Mouse (Mus musculus) fibroblast of lung, adult 2 months (primary cell): ENCODE data around the gene Gm17617.

Source experiments
- DNase-seq: peaks from one replicate; pipeline ENCODE4 v3.0.0-alpha.2; 2011; ENCODE audit warnings: low read depth

Gene Gm17617

DNA sequence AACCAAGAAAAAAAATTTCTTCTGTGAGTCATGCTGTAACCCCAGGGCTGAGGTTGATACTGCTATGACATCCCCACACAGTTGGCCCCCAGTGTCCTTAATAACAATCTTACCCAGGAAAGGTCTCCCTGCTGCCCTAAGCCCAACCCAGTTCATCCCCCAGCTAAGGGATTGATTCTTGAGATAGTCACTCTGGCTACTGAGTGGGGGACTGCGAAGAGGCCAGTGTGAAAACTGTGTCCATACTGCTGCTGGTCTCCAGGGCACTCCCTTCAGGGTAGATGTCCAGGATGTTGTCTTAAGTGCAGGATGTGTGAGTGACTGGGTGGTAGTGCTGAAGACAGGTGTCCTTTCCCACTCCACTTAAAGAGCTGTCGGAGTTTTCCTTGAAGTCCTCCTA, at the start of gene Gm17617:
Gene Gm17617, minus strand, starts transcription at position 101 of the 400 bp plus-strand sequence.
- no peak for DNase-seq

DNA sequence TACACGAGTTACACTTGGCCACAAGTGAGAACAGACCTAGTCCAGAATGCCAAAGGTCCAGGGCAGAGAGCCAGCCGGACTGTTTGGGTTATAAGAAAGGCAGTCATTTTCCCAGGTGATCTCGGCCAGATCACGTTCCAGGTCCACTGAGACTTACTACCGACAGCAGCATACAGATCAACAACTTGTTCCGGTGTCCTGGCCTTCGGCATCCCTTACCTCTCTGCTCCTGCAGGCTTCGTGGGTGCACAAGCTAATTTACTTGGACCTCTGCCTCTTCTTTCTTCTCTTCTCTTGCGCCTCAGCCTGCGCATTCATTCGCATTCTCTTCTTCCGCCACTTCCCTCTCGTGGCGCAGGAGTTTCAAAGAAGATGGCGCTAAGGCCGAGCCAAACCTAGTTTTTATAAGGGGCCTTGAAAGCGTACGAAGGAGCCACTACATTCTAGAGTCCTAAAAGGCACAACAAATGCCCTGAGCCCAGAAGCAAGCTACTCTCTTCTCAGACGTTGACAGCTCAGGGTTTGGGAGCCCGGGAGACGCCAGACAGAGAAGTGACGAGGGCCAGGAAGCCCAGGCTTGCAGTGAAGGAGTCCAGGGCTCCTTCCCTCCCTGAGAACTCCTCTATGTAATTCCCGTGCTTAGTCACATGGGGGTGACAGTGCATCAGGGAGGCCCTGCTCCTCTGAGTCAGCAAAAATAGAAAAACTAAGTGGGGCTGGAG, 49.0 kb upstream of the Gm17617 start:
- peak; percentile 74 for DNase-seq

DNA sequence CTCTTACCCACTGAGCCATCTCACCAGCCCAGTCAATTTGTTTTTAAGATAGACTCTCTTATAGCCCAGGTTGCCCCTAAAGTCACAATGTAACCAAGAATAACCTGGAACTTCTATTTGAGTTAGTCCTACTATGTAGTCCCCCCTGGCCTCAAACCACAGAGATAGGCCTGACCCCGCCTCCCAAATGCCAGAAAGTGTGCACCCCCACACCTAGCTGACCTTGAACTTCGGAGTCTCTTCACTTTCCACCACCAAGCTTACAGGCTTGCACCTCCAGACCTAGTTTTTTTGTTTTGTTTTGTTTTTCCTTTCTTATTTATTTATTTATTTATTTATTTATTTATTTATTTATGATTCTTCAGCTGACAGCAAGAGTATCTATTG, 48.4 kb upstream of the Gm17617 start:
- no peak for DNase-seq

DNA sequence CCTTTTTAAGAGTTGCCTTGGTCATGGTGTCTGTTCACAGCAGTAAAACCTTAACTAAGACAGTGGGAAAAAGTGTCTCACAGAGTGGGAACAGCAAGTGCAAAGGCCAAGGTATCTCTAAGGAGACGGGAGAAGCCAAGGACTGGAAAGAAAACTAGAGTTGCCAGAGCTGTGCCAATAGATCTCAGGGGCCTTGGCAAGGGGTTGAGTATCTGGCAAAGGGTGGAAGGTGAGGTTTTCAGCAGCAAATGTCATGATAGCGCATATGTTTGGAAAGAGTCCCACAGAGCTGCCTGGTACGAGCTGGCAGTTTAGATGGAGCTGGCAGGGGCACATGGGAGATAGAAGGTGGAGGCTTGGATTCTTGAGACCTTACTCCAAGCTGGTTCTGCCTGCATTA, 46.2 kb upstream of the Gm17617 start:
- DNase-seq, result no peak

DNA sequence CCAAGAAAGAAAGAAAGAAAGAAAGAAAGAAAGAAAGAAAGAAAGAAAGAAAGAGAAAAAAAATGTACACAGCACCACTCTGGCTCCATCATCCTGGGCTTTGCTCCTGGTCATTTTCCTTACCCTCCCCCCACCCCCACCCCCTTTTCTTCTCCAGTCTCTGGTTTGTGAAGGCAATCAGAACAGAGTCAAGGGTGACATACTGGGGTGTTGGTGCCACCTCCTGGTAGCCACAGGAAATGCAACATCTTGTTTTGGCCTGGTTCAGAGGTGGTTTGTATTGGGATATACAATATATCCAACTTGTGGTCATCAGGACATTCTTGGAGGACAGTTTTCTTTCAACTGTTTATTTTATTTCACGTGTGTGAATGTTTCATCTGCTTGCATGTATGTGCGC, 45.2 kb upstream of the Gm17617 start:
- DNase-seq, result peak; percentile 49

DNA sequence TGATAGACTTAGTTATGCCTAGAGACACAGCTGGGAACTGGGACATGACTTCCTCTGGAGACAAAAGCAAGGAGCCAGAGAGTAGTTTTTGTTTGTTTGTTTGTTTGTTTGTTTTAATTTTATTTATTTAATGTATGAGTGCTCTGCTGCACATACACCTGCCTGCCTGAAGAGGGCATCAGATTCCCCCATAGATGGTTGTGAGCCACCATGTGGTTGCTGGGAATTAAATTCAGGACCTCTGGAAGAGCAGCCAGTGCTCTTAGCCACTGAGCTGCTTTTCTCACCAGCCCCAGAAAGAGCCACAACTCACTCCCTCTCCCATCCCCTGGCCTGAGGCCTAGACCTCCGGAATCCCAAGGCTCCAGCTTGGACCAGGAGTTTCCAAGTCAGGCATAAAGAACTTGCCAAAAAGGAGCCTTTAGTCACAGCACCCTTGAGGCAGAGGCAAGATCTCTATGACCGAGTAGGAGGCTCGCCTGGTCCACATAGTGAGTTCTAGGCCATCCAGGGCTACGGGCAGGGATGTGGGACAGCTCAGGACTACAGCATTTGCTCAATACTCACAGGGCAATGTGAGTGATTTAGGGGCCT, 44.7 kb upstream of the Gm17617 start:
- DNase-seq, result no peak

DNA sequence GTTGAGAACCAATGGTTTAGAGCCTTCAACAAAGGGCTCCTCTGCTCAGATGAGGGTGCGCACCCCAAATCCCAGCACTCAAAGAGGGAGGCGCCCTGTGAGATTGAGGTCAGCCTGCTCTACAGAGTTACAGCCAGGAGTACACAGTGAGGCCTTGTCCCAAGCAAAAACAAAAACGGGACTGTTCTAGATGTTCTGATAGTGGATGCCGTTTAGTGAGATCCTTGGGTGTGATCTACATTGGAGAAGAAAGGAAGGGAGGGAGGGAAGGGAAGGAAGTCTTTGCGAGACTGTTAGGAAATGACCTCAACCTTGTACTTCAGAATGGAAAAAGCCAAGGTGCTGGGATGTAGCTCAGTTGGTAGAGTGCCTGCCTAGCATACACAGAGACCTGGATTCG, 42.9 kb upstream of the Gm17617 start:
- DNase-seq, result no peak

DNA sequence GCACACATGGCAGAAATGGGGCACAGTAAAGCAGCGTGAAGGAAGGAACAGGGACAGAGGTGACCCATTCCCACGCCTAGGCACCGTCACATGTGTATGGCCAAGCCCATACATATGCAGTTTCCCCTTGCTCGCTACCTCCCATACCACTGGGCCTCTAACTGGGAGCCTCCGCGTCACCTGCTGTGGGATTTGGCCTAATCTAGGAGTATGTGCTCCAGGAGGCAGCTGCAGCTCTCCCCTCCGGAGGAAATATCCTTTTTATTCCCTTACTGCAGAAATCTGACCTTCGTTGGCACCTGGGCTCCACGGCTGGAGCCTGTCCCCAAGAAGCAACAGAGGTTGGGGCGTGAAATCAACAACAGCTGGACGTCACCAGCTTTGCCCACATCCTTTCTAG, 41.0 kb upstream of the Gm17617 start:
- no peak for DNase-seq

DNA sequence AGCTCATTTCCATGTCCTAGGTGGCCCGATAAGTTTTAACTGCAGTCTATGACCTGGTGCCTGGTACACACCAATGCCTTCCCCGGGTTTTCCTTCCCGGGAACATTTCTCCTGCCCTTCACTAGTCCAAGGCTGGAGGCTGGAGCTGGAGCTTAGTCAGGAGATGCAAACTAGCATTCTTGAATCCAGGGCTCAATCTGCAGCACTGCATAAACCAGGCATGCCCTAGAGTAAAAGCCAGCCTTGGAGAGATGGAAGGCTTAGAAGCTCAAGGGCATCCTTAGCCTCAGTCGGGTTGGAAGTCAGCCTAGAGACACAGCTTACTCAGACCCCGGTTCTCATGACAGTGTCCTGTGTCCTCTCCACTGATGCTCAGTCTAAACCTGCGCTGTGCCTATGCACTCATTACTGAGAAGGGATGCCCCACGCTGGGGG, 39.0 kb upstream of the Gm17617 start:
- DNase-seq, result no peak

DNA sequence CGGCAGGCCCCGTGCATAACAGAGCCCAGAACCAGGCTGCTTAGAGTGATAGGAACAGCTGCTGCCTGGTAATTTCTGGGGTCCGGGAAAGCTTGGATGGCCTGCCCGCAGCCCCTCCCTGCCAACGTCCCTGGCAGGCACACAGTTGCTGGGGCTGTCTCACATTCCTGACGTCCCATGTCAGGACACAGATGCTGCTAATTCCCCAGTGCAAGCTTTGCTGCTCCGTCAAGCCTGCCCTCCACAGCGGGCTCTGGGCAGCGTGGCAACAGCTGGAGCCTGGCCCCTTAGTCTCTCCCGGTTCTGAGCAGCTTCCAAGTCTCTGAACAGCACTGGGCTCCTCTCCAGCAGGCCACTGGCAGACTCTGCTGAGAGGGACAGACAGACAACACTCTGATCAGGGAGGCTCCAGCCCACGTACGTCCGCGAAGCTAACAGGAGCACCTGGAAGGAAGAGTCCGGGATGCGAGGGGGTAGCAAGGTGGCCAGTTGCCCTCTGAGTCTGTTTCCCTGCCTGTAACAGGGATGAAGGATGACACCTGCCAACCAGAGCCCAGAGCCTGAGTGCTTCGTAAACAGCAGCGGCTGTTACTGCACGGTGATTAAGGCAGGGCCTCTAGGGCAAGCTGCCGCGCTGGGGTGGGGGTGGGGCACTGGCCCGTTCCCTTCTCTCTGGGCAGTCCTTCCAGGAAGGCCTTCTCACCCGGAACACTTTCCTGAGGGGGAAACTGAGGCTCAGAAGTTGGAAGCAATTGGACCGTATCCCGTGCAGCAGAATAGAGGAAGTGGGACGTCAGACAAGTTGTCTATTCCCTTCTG, 38.4 kb upstream of the Gm17617 start:
- peak; percentile 43 for DNase-seq

DNA sequence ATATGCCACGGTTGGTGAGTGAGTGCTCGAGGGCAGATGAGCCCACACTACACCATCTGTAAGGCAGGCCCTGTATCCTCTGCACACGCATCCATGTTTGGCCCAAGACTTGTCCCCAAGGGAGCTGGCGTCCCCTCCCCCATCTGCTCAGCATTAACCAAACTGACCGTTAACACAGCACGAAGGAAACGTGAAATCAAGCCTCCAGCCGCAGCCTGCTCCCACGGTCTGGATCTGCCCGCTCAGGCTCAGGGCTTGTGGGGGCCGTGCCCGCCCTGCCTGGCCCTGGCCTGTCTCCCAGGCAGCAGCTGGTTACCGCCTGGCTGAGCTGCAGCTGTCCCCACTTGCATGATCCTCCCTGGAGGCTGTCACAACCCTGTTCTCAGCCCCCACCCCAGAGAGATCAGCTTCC, 35.6 kb upstream of the Gm17617 start:
- peak; percentile 38 for DNase-seq

DNA sequence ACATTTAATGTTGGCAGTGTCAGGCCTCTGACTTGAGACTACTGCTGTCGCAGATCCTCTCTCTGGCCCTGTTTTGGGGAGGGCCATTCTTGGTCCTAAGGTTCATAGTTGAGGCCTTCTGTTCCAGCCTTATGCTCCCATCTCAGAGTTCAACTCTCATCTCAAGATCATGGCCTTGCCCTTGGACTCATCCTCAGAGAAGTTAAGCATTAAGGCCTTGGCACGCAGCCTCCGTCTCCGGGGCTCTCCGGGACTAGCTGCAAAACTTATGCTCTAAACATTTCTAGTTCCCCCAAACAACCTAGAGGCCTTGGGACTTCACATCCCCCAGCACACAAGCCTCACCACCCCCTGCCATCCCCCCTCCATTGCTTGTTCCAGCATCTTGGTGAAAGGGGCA, 34.9 kb upstream of the Gm17617 start:
- DNase-seq, result no peak

DNA sequence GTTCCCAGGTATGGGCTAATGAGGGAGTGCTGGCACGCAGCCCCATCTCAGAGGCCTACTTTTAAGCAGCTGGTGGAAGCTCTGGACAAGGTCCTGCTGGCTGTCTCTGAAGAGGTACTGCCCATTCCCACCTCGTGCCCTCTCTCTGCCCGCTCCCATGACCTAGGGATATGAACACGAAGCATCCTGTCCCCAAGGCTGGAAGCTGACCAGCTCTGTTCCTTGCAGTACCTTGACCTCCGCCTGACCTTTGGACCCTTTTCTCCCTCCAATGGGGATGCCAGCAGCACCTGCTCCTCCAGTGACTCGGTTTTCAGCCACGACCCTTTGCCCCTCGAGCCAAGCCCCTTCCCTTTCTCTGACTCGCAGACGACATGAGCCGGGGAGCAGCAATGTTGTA, 34.5 kb upstream of the Gm17617 start:
- DNase-seq, result no peak

DNA sequence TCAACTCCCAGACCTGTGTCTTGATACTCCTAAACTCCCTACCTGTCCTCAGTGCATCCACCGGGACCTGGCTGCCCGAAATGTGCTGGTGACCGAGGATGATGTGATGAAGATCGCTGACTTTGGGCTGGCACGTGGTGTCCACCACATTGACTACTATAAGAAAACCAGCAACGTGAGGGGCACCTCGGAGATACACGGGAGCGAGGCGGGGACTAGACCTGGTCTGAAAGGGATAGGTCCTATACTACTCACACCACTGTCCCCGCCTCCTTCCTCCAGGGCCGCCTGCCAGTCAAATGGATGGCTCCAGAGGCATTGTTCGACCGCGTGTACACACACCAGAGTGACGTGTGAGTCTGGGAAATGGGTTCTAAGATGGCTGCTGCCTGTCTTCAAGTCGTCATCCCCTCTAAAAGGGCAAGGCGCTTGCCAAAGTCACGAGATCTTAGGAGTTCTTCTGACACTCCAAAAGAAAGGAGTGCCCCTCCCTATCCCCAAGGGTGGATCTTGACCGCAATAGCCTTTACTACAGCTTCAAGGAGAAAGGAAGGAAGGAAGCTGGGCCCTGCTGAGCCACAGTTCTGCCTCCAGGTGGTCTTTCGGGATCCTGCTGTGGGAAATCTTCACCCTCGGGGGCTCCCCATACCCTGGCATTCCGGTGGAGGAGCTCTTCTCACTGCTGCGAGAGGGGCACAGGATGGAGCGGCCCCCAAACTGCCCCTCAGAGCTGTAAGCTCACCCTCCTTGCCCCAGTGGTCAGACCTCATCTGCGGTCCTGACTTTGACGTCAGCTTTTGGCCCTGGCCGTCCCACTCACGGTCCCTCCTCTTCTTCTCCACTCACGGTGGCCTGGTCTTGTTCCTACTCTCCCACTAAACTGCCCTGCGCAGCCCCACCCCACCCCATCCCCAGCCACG, 33.7 kb upstream of the Gm17617 start:
- no peak for DNase-seq

DNA sequence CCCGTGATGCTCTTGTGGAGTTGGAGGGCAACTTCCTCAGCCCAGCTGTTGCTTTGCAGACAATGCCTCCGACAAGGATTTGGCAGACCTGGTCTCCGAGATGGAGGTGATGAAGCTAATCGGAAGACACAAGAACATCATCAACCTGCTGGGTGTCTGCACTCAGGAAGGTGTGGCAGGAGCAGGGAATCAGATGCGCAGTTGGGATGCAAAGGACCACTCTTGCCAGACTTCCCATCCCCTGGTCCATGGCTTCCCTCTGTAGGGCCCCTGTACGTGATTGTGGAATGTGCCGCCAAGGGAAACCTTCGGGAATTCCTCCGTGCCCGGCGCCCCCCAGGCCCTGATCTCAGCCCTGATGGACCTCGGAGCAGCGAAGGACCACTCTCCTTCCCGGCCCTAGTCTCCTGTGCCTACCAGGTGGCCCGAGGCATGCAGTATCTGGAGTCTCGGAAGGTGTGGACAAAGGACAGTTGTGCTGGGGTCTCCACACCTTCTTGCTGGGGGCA, 32.5 kb upstream of the Gm17617 start:
- DNase-seq, result no peak

DNA sequence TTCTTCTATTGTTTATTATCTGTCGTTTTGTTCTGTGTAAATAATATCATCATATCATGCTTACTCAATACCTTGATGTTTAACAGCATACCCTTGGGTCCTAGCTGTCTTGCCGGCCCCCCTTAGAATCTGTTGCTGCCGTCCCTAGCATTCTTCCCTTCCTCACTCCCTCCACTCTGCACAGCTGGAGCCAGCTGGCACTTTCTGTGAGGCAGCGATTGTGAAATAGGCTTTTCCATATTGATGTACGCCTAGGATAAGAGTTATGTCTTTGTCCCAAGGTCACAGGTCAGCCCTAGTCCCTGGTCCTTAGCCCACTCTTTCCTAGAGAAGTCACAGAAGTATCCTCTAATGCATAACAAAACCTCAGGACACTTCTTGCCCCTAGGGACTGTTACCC, 30.2 kb upstream of the Gm17617 start:
- no peak for DNase-seq

DNA sequence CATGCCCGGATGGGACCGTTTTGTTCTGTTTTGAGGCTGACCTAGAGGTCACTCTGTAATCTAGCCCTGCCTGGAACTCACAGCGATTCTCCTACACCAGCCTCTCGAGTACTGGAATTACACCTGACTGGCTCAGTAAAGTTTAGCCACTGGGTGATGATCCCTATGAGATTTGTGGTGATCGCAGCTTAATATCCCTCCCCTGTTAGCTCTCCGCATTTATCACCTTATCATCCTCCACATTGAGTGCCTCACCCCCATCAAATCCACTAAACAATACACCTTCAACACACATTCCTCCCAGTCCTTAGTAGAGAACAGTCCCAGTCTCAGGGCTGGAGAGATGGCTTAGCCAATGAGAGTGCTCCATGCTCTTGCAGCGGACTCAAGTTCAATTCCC, 29.0 kb upstream of the Gm17617 start:
- DNase-seq, result no peak

DNA sequence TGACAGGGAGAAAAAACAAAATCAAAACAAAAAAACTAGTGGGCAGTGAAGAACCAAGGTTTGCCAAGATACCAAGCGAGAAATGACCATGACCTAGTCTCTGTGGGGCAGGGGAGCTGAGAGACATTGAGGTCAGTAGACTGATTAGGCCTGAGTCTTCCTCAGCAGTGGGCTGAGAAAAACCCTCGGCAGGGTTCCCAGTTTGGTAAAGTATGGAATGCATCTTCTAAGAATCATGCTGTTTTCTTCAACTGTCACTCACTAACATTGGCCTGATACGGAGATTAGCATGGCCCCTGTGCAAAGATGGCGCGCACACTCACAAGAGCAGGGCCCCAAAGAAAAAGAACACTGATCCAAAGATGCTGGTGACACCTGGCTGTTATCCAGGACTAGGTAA, 20.6 kb upstream of the Gm17617 start:
- no peak for DNase-seq

DNA sequence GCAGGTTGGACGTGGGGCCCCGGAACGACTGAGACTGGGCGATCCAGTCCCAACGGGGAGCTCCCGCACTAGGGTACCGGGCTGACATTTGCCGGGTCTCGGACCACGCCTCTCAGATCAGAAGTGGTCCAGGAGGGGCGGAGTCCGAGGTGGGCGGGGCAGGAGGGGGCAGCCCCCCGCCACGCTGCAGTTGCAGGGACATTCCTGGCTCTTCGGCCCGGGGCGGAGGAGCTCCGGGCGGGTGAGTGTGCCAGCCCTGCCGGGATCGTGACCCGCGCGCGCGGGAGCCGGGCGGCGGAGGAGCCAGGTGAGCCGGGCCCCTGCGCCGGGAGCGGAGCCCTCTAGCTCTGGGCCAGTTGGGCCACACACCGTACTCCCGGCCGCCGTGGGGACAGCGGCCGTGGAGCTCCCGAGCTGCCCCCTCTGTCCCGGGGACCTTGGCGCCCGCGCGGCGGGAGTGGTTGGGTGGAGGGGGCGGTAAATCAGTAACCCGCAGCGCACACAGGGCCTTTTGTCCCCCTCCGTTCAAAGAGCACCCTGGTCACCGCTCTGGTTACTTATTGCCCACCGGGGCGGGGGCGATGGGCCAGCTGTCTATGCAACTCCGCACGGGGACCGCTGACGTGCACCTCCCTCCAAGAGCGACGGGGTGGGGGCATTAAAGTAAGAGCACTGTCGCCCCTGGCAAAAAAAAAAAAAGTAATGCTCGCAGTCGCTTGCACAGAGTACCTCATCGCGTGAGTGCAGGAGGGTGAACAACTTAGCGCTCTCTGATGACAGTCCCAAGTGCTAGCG, 19.5 kb upstream of the Gm17617 start, which contains the start of gene Fgfr4:
Gene Fgfr4, plus strand, starts transcription at position 20 of the 795 bp plus-strand sequence.
- DNase-seq, result no peak

DNA sequence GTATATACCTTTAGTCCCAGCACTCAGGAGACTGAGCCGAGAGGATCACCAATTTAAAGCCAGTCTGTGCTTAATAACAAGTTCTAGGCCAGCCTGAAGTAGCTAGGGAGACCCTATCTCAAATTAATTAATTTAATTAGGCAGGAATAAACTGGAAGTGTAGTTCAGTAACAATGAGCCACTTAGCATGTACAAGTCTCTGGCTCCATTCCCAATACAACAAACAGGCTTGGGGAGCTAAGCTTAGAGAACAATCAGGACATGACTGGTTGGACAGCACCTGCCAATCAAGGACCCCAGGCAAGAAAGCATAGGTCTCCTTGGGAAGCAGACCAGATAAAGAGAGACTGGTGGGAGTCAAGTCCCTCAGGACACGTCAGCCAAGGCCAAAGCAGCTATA, 6.9 kb upstream of the Gm17617 start:
- no peak for DNase-seq

DNA sequence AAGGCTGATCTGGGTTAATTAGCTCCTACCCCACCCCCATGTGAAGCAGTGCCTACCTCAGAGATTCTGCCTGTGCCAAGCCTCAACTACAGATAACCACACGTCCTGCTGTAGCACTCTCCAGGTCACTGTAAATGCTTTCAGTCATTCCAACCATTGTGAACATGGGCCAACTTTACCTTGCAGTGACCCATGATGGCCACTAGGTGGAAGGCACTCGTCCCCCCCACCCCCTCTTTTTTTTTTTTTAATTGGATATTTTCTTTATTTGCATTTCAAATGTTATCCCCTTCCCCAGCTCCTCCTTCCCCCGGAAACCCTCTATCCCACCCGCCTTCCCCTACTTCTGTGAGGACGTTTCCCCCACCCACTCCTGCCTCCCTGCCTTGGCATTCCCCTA, 2.0 kb upstream of the Gm17617 start:
- DNase-seq, result no peak
